Mouse (Mus musculus): Measurements from ENCODE around the gene St6gal1.

St6gal1 gene

GRCm38 (mm10) chr16:23272521-23273230 is 48.1 kb downstream of the St6gal1 start:
- no peak for DNase-seq (ENCODE audit: low read depth, low spot score)

GRCm38 (mm10) chr16:23274005-23274404 is 49.5 kb downstream of the St6gal1 start:
- DNase-seq (ENCODE audit: low read depth, low spot score): no peak

- no peak for DNase-seq (ENCODE audit: low read depth, low spot score)
Observed at GRCm38 (mm10) chr16:23274606-23275310, 50.2 kb downstream of the St6gal1 start.

GRCm38 (mm10) chr16:23275661-23276060 is 51.1 kb downstream of the St6gal1 start:
- DNase-seq (ENCODE audit: low read depth, low spot score): no peak

- DNase-seq (ENCODE audit: low read depth, low spot score): no peak
Observed at GRCm38 (mm10) chr16:23279879-23280741, 55.6 kb downstream of the St6gal1 start.

- DNase-seq (ENCODE audit: low read depth, low spot score): no peak
Observed at GRCm38 (mm10) chr16:23280742-23281090, 56.2 kb downstream of the St6gal1 start.

- no peak for DNase-seq (ENCODE audit: low read depth, low spot score)
Observed at GRCm38 (mm10) chr16:23282241-23282640, 57.7 kb downstream of the St6gal1 start.

GRCm38 (mm10) chr16:23282941-23283340 is 58.4 kb downstream of the St6gal1 start:
- DNase-seq (ENCODE audit: low read depth, low spot score): no peak

- no peak for DNase-seq (ENCODE audit: low read depth, low spot score)
Observed at GRCm38 (mm10) chr16:23283677-23284076, 59.1 kb downstream of the St6gal1 start.

GRCm38 (mm10) chr16:23284470-23285394 is 60.2 kb downstream of the St6gal1 start:
- DNase-seq (ENCODE audit: low read depth, low spot score): no peak

- DNase-seq (ENCODE audit: low read depth, low spot score): no peak
Observed at GRCm38 (mm10) chr16:23286380-23287097, 62.0 kb downstream of the St6gal1 start.

GRCm38 (mm10) chr16:23287312-23288040 is 62.9 kb downstream of the St6gal1 start:
- no peak for DNase-seq (ENCODE audit: low read depth, low spot score)

- no peak for DNase-seq (ENCODE audit: low read depth, low spot score)
Observed at GRCm38 (mm10) chr16:23288103-23288502, 63.6 kb downstream of the St6gal1 start.

GRCm38 (mm10) chr16:23289424-23289823 is 64.9 kb downstream of the St6gal1 start:
- no peak for DNase-seq (ENCODE audit: low read depth, low spot score)

GRCm38 (mm10) chr16:23290171-23290570 is 65.6 kb downstream of the St6gal1 start:
- no peak for DNase-seq (ENCODE audit: low read depth, low spot score)

GRCm38 (mm10) chr16:23291521-23291920 is 67.0 kb downstream of the St6gal1 start:
- no peak for DNase-seq (ENCODE audit: low read depth, low spot score)

- DNase-seq (ENCODE audit: low read depth, low spot score): no peak
Observed at GRCm38 (mm10) chr16:23294236-23294635, 69.7 kb downstream of the St6gal1 start.

GRCm38 (mm10) chr16:23294747-23295146 is 70.2 kb downstream of the St6gal1 start:
- DNase-seq (ENCODE audit: low read depth, low spot score): no peak

- no peak for DNase-seq (ENCODE audit: low read depth, low spot score)
Observed at GRCm38 (mm10) chr16:23295720-23296119, 71.2 kb downstream of the St6gal1 start.

GRCm38 (mm10) chr16:23296721-23297120 is 72.2 kb downstream of the St6gal1 start:
- DNase-seq (ENCODE audit: low read depth, low spot score): no peak

All from embryo, embryonic 11.5 days (tissue).